Mouse (Mus musculus): ENCODE results near the gene Actr6. TPM values are rescaled to one million over a fixed set of nuclear protein-coding genes. Genes with fewer than 3 reads are reported as not detected.
"Not testable (repeated sequence)": the region's sequence is repeated elsewhere in the genome, so short reads cannot be mapped to it uniquely, and the experiment has no call there.

The Actr6 gene
- polyA plus RNA-seq, 1 experiment from 2014 or later: 47.9 TPM

GRCm38 (mm10) chr10:89690021-89690420, 42.1 kb downstream of the Actr6 start:
- Histone ChIP-seq H3K36me3 (no peaks in the 10 kb centered on the region), H3K4me3 (no peak overlapping the region), H3K27ac (no peak overlapping the region), H3K4me2 (replicated peaks) (no peak overlapping the region), H3K9ac (no peak overlapping the region), H3K27me3 (replicated peaks) (no peaks in the 10 kb centered on the region), H3K9me3 (no peaks in the 10 kb centered on the region), H3K4me1 (peaks cover 3% of the 10 kb centered on the region)
- ATAC-seq (ENCODE audit: low FRiP score, low read depth): no peak
- WGBS: 70% methylated on average over 8 of the region's 8 CpGs

DNA sequence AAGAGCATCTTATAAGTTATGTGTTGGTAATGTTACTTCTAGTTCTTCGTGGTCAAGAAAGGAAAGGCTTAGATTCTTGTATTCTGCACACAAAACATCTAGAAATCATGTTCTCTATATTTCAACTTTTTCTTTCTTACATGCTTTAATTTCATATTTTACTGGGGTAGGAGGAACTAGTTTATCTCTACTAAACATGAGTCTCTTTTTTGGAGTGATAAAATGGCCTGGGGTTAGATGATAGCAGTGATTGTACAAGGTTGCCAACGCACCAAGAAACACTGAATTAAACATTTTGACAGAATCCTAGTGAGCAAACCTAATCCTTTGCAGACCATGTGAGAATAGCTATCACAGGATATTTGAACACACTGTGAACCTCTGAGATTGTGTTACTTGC, 44.6 kb downstream of the Actr6 start:
- H3K9me3 ChIP-seq: no peaks in the 10 kb centered on the region
- WGBS: 87% methylated on average over 2 of the region's 2 CpGs

DNA sequence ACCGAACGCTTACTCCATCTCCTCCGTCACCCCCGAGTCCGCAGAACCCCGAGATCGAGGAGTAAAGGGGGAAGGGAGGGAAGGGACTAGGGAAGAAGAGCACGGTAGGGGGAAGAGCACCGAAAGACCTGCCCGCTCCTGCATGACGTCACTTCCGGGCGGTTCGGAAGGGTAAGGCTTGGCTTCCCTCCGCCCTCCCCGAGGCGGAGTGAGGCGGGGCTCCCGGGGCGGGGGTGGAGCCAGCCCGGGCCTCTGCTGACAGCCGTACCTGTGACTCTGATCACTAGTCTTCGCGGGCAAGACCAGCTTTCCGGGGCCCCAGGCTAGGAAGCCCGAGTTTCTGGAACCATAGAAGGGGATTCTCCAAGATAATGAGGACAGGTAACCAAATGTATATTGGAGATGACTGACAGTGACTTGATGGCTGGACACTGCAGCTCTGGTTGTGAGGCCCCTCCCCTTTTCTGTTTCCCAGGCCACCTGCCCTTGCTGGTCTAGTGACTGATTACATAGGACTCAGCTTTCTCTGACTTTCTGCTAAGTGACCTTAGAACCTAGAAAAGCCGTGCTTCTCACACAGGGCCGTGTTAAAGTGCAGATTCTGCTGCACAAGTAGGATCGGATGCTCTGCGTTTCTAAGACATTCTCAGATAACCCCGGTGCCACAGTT, 45.8 kb downstream of the Actr6 start, which contains the start of gene Scyl2:
Gene Scyl2, minus strand, starts transcription at position 147 of the 670 bp plus-strand sequence.
- H3K4me1 ChIP-seq: peaks cover 6% of the 10 kb centered on the region
- no peaks in the 10 kb centered on the region for H3K27me3 ChIP-seq (replicated peaks)
- H3K4me2 ChIP-seq (replicated peaks): peak within 1 kb of the TSS; percentile 69
- H3K36me3 ChIP-seq: 0 out of 2 replicates have a peak, but pooled peaks cover 2% of the 10 kb centered on the region
- H3K27ac ChIP-seq: no peak within 1 kb of the TSS; the same call in 1 of the 2 replicates
- peak; percentile 98 for ATAC-seq (ENCODE audit: low FRiP score, low read depth)
- peak within 1 kb of the TSS; percentile 83 for H3K4me3 ChIP-seq
- 5% methylated on average over 31 of the region's 31 CpGs for WGBS
- H3K9ac ChIP-seq: peak within 1 kb of the TSS; percentile 87
- H3K9me3 ChIP-seq: no peaks in the 10 kb centered on the region

More for the DNA sequence above, 44.6 kb downstream of the Actr6 start:
- Histone ChIP-seq H3K4me3 (no peak overlapping the region), H3K9ac (no peak overlapping the region), H3K4me1 (peaks cover 6% of the 10 kb centered on the region), H3K36me3 (0 out of 2 replicates have a peak, but pooled peaks cover 2% of the 10 kb centered on the region), H3K27me3 (replicated peaks) (no peaks in the 10 kb centered on the region), H3K4me2 (replicated peaks) (no peak overlapping the region), H3K27ac (no peak overlapping the region)
- ATAC-seq (ENCODE audit: low FRiP score, low read depth): no peak

GRCm38 (mm10) chr10:89685391-89686138, 46.5 kb downstream of the Actr6 start:
- peak overlapping the region; percentile 69 for H3K4me2 ChIP-seq (replicated peaks)
- H3K36me3 ChIP-seq: 0 out of 2 replicates have a peak, but pooled peaks cover 2% of the 10 kb centered on the region
- ATAC-seq (ENCODE audit: low FRiP score, low read depth): peak; percentile 83
- H3K27me3 ChIP-seq (replicated peaks): no peaks in the 10 kb centered on the region
- 2% methylated on average over 51 of the region's 51 CpGs for whole genome bisulfite sequencing
- peak overlapping the region; percentile 83 for H3K4me3 ChIP-seq
- H3K9ac ChIP-seq: peak overlapping the region; percentile 87
- H3K4me1 ChIP-seq: peaks cover 6% of the 10 kb centered on the region
- no peaks in the 10 kb centered on the region for H3K9me3 ChIP-seq
- no peak overlapping the region; the same call in 1 of the 2 replicates for H3K27ac ChIP-seq

DNA sequence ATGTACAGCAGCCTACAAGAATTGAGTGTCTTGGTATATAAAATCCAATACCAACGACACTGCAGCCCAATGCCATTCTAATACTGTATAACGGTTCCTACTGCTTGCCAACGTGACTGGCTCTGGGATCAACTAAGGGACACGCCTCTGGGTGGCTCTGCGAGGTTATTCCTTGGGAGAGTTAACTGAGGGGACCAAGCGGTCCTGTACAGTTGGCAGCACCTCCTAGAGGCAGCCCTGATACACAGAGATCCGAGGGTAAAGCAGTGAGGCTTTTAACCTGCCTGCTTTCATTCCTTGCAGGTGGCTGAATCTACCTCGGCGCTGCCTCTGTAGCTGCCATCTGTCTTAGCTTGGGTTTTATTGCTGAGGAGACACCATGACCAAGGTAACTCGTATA, 49.1 kb downstream of the Actr6 start:
- 80% methylated on average over 10 of the region's 10 CpGs for WGBS
- ATAC-seq (ENCODE audit: low FRiP score, low read depth): no peak
- H3K36me3 ChIP-seq: 0 out of 2 replicates have a peak, but pooled peaks cover 2% of the 10 kb centered on the region

GRCm38 (mm10) chr10:89682157-89682556, 49.9 kb downstream of the Actr6 start:
- Histone ChIP-seq H3K4me1 (peaks cover 6% of the 10 kb centered on the region), H3K4me2 (replicated peaks) (no peak overlapping the region), H3K27ac (no peak overlapping the region), H3K27me3 (replicated peaks) (no peaks in the 10 kb centered on the region), H3K4me3 (no peak overlapping the region), H3K36me3 (0 out of 2 replicates have a peak, but pooled peaks cover 2% of the 10 kb centered on the region), H3K9ac (no peak overlapping the region), H3K9me3 (no peaks in the 10 kb centered on the region)
- no peak for ATAC-seq (ENCODE audit: low FRiP score, low read depth)
- 95% methylated on average over 1 of the region's 1 CpGs for WGBS

More for the DNA sequence above, 49.1 kb downstream of the Actr6 start:
- H3K9me3 ChIP-seq: no peaks in the 10 kb centered on the region
- H3K9ac ChIP-seq: no peak overlapping the region
- no peak overlapping the region for H3K4me2 ChIP-seq (replicated peaks)
- H3K4me1 ChIP-seq: peaks cover 6% of the 10 kb centered on the region
- no peak overlapping the region for H3K4me3 ChIP-seq
- H3K27me3 ChIP-seq (replicated peaks): no peaks in the 10 kb centered on the region
- H3K27ac ChIP-seq: no peak overlapping the region

DNA sequence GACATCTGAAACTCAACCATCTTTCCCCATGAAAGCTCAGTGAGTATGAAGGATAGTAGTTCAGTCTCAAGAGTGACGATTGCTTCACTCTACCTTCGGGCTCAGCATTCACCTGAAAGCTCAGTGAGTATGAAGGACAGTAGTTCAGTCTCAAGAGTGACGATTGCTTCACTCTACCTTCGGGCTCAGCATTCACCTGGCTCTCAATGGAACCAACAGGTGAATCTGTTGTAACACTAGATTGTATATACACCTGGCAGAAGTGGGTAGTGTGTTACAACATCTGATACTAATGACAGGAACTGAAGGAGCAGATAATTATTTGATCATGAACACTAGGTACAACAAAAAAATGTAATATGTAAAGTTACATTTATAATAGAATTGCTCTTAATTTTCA, 50.4 kb downstream of the Actr6 start:
- no peaks in the 10 kb centered on the region for H3K9me3 ChIP-seq
- no peak for ATAC-seq (ENCODE audit: low FRiP score, low read depth)
- no peak overlapping the region for H3K4me3 ChIP-seq
- no peak overlapping the region for H3K27ac ChIP-seq
- H3K4me1 ChIP-seq: peaks cover 6% of the 10 kb centered on the region
- H3K27me3 ChIP-seq (replicated peaks): no peaks in the 10 kb centered on the region
- 94% methylated on average over 4 of the region's 4 CpGs for WGBS
- H3K9ac ChIP-seq: no peak overlapping the region
- 0 out of 2 replicates have a peak, but pooled peaks cover 2% of the 10 kb centered on the region for H3K36me3 ChIP-seq
- H3K4me2 ChIP-seq (replicated peaks): no peak overlapping the region

- peaks cover 6% of the 10 kb centered on the region for H3K4me1 ChIP-seq
- no peak for ATAC-seq (ENCODE audit: low FRiP score, low read depth)
- no peak overlapping the region for H3K27ac ChIP-seq
- H3K9me3 ChIP-seq: no peaks in the 10 kb centered on the region
- H3K36me3 ChIP-seq: 0 out of 2 replicates have a peak, but pooled peaks cover 2% of the 10 kb centered on the region
- WGBS: 90% methylated on average over 3 of the region's 3 CpGs
- no peaks in the 10 kb centered on the region for H3K27me3 ChIP-seq (replicated peaks)
- no peak overlapping the region for H3K4me2 ChIP-seq (replicated peaks)
- H3K4me3 ChIP-seq: no peak overlapping the region
- no peak overlapping the region for H3K9ac ChIP-seq
Measured at GRCm38 (mm10) chr10:89680517-89680916, 51.6 kb downstream of the Actr6 start.

DNA sequence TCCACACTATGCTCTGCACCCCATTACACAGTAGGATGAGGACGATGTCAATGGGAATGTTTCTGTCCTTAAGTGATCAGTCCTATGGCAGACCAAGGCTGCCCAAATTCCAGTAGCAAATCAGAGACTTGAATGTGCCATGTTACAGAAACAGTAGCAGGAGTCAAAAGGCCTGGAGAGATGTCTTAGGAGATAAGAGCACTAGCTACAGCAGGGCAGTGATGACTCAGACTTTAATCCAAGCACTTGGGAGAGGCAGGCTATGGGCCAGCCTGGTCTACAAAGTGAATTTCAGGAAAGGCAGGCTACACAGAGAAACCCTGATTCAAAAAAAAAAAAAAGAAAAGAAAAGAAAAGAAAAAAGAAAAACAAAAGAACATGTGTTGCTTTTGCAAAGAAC, 52.6 kb downstream of the Actr6 start:
- 0 out of 2 replicates have a peak, but pooled peaks cover 2% of the 10 kb centered on the region for H3K36me3 ChIP-seq
- ATAC-seq (ENCODE audit: low FRiP score, low read depth): no peak
- H3K4me2 ChIP-seq (replicated peaks): no peak overlapping the region
- H3K9ac ChIP-seq: no peak overlapping the region
- H3K4me3 ChIP-seq: no peak overlapping the region
- no peaks in the 10 kb centered on the region for H3K27me3 ChIP-seq (replicated peaks)
- no peaks in the 10 kb centered on the region for H3K4me1 ChIP-seq
- 92% methylated on average over 1 of the region's 1 CpGs for WGBS
- no peaks in the 10 kb centered on the region for H3K9me3 ChIP-seq
- no peak overlapping the region for H3K27ac ChIP-seq

DNA sequence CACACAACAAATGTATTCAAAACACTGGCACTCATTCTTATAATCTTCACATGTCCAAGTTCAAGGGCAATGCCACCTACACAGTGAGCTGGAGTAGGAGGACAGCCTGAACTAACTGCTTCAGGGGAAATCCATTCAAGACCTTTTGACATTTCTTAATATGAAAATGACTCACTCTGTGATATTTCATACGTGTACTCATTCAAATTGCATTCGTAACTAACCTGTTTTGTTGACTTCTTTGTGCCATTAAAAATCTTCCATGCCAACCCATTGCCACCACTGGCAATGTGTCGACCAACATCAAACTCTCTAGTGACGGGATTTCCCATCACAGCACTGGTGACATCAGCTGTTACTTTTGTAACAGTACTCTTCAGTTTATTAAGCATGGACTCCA, 54.0 kb downstream of the Actr6 start:
- ATAC-seq (ENCODE audit: low FRiP score, low read depth): no peak
- H3K27ac ChIP-seq: no peak overlapping the region
- no peaks in the 10 kb centered on the region for H3K27me3 ChIP-seq (replicated peaks)
- 92% methylated on average over 4 of the region's 4 CpGs for WGBS
- no peak overlapping the region for H3K9ac ChIP-seq
- no peak overlapping the region for H3K4me3 ChIP-seq
- no peak overlapping the region for H3K4me2 ChIP-seq (replicated peaks)
- H3K36me3 ChIP-seq: 0 out of 2 replicates have a peak, but pooled peaks cover 1% of the 10 kb centered on the region
- H3K9me3 ChIP-seq: no peaks in the 10 kb centered on the region
- H3K4me1 ChIP-seq: no peaks in the 10 kb centered on the region

- WGBS: 62% methylated on average over 4 of the region's 4 CpGs
Measured at GRCm38 (mm10) chr10:89676609-89677008, 55.5 kb downstream of the Actr6 start.

GRCm38 (mm10) chr10:89670371-89670770, 61.7 kb downstream of the Actr6 start:
- H3K27me3 ChIP-seq (replicated peaks); H3K27ac ChIP-seq; H3K9ac ChIP-seq; H3K4me2 ChIP-seq (replicated peaks); ATAC-seq (ENCODE audit: low FRiP score, low read depth); H3K9me3 ChIP-seq; H3K36me3 ChIP-seq; H3K4me3 ChIP-seq; H3K4me1 ChIP-seq: not testable (repeated sequence)
- WGBS: 94% methylated on average over 5 of the region's 5 CpGs

More at GRCm38 (mm10) chr10:89676609-89677008, 55.5 kb downstream of the Actr6 start:
- Histone ChIP-seq H3K27me3 (replicated peaks) (no peaks in the 10 kb centered on the region), H3K27ac (no peak overlapping the region), H3K4me3 (no peak overlapping the region), H3K4me1 (no peaks in the 10 kb centered on the region), H3K4me2 (replicated peaks) (no peak overlapping the region), H3K36me3 (no peaks in the 10 kb centered on the region), H3K9ac (no peak overlapping the region), H3K9me3 (no peaks in the 10 kb centered on the region)
- no peak for ATAC-seq (ENCODE audit: low FRiP score, low read depth)

Measured in neural tube, embryonic 12.5 days (tissue).